In genomic region chr7:117466006-117466780, GRCm38 (mm10) we compare ENCODE assay signal across 33 mouse cellular contexts.
DNase-seq lines count a peak whose midpoint lies in the region; ATAC-seq lines count a peak whose summit lies in the region.
"Had no signal": no experiment of that assay in that cellular context is flagged by ENCODE, and none has a peak within 500 bp of the region (broad histone marks: within the 10 kb centered on the region; RNA-seq: fewer than 3 reads in every experiment).

No protein-coding gene starts in this region.

- intact Hi-C loops in gastrocnemius, postnatal 36 days (cut with DNase I) = no loop called here

- H3K9me3 ChIP-seq in midbrain, embryonic 13.5 days = no peaks in the 10 kb centered on the region
- no peaks in the 10 kb centered on the region for H3K9me3 ChIP-seq in hindbrain, embryonic 14.5 days (ENCODE audit: control insufficient read depth, low read length)
- H3K9me3 ChIP-seq: embryonic facial prominence, embryonic 12.5 days; heart, embryonic 12.5 days; hindbrain, embryonic 15.5 days; intestine, embryonic 15.5 days; limb, embryonic 12.5 days; liver, embryonic 15.5 days; neural tube, embryonic 13.5 days had no signal

- 92% methylated on average over 7 of the region's 7 CpGs for WGBS in midbrain, embryonic 13.5 days
- 94% methylated on average over 7 of the region's 7 CpGs for WGBS in hindbrain, embryonic 14.5 days

- 0 out of 2 replicates have a peak, but pooled peaks cover 2% of the 10 kb centered on the region for H3K27me3 ChIP-seq in midbrain, embryonic 13.5 days
- H3K27me3 ChIP-seq in hindbrain, embryonic 14.5 days (ENCODE audit: control insufficient read depth, insufficient read depth, low read length) = no peaks in the 10 kb centered on the region
- H3K27me3 ChIP-seq: embryonic facial prominence, embryonic 12.5 days; heart, embryonic 12.5 days; hindbrain, embryonic 15.5 days; intestine, embryonic 15.5 days; limb, embryonic 12.5 days; liver, embryonic 15.5 days; neural tube, embryonic 13.5 days had no signal

- no peaks in the 10 kb centered on the region for H3K36me3 ChIP-seq in midbrain, embryonic 13.5 days
- H3K36me3 ChIP-seq in hindbrain, embryonic 14.5 days (replicated peaks; ENCODE audit: control insufficient read depth, insufficient read depth) = no peaks in the 10 kb centered on the region
- H3K36me3 ChIP-seq: embryonic facial prominence, embryonic 12.5 days; heart, embryonic 12.5 days; hindbrain, embryonic 15.5 days; intestine, embryonic 15.5 days; limb, embryonic 12.5 days; liver, embryonic 15.5 days; neural tube, embryonic 13.5 days had no signal

- no peak overlapping the region for H3K9ac ChIP-seq in midbrain, embryonic 13.5 days (replicated peaks)
- no peak overlapping the region for H3K9ac ChIP-seq in hindbrain, embryonic 14.5 days
- H3K9ac ChIP-seq: embryonic facial prominence, embryonic 12.5 days; heart, embryonic 12.5 days; hindbrain, embryonic 15.5 days; intestine, embryonic 15.5 days; limb, embryonic 12.5 days; liver, embryonic 15.5 days; lung, embryonic 14.5 days; neural tube, embryonic 13.5 days had no signal

- DNase-seq in thymus, postnatal 4 days = peak; percentile 32
- no peak for DNase-seq in thymus, adult 18-20 months
- peak; percentile 20 for DNase-seq in T-cell, adult 2 months (ENCODE audit: low spot score)
- peak; percentile 53 for DNase-seq in induced T-regulatory cell, adult 2 months (ENCODE audit: low read depth)
- DNase-seq in gastrocnemius, postnatal 36 days = no peak
- DNase-seq in hindbrain, embryonic 14.5 days (ENCODE audit: low spot score) = no peak
- DNase-seq: adrenal gland, adult 2 months; adrenal gland, postnatal 36 days; B cell, adult 2 months; cerebellum, adult 2 months; cerebellum, postnatal 14 days; embryo, embryonic 11 days; gastrocnemius, postnatal 10 days; heart, adult 11 months; heart, postnatal 4 days; kidney, adult 2 months; kidney, postnatal 36 days; lung, embryonic 14.5 days; right cerebral cortex, postnatal 14 days had no signal

- no peak overlapping the region for H3K4me3 ChIP-seq in midbrain, embryonic 13.5 days (replicated peaks)
- no peak overlapping the region for H3K4me3 ChIP-seq in hindbrain, embryonic 14.5 days (replicated peaks; ENCODE audit: low read length)
- H3K4me3 ChIP-seq: embryonic facial prominence, embryonic 12.5 days; heart, embryonic 12.5 days; hindbrain, embryonic 15.5 days; intestine, embryonic 15.5 days; layer of hippocampus, adult 2 months; left cerebral cortex, adult 2 months; limb, embryonic 12.5 days; liver, embryonic 15.5 days; myocyte; neural tube, embryonic 13.5 days had no signal

- H3K4me2 ChIP-seq in midbrain, embryonic 13.5 days (replicated peaks) = no peak overlapping the region
- no peak overlapping the region for H3K4me2 ChIP-seq in hindbrain, embryonic 14.5 days (replicated peaks)
- H3K4me2 ChIP-seq: embryonic facial prominence, embryonic 12.5 days; heart, embryonic 12.5 days; hindbrain, embryonic 15.5 days; intestine, embryonic 15.5 days; limb, embryonic 12.5 days; liver, embryonic 15.5 days; lung, embryonic 14.5 days; midbrain, embryonic 11.5 days; neural tube, embryonic 13.5 days had no signal

- no peak overlapping the region for H3K27ac ChIP-seq in midbrain, embryonic 13.5 days
- no peak overlapping the region for H3K27ac ChIP-seq in hindbrain, embryonic 14.5 days
- H3K27ac ChIP-seq: embryonic facial prominence, embryonic 12.5 days; hindbrain, embryonic 15.5 days; intestine, embryonic 15.5 days; layer of hippocampus, adult 2 months; left cerebral cortex, adult 2 months; limb, embryonic 12.5 days; liver, embryonic 15.5 days; neural tube, embryonic 13.5 days; stomach, postnatal 0 days had no signal

- no peaks in the 10 kb centered on the region for H3K4me1 ChIP-seq in midbrain, embryonic 13.5 days (replicated peaks)
- H3K4me1 ChIP-seq in hindbrain, embryonic 14.5 days (replicated peaks; ENCODE audit: control insufficient read depth, insufficient read depth, low read length) = peaks cover 9% of the 10 kb centered on the region
- H3K4me1 ChIP-seq: intestine, embryonic 15.5 days; liver, embryonic 15.5 days had no signal

- no peak for ATAC-seq in midbrain, embryonic 13.5 days
- no peak for ATAC-seq in hindbrain, embryonic 14.5 days (ENCODE audit: low FRiP score)
- ATAC-seq: forebrain, embryonic 16.5 days; intestine, embryonic 15.5 days had no signal

Comparison
In these comparisons a context has a peak if more than half of its experiments do, and no peak if none do; other contexts are left out.
1. DNase-seq: peak in thymus, postnatal 4 days (single experiment), T-cell, adult 2 months (single experiment) and induced T-regulatory cell, adult 2 months (single experiment); none in thymus, adult 18-20 months (0 of 2), gastrocnemius, postnatal 36 days (0 of 2) and hindbrain, embryonic 14.5 days (single experiment).